Mouse (Mus musculus) hindbrain, postnatal 0 days (tissue): ENCODE measurements around the gene Ntpcr. TPM values are rescaled to one million over a fixed set of nuclear protein-coding genes. Genes with fewer than 3 reads are reported as not detected.
A peak's percentile ranks its signal among the peaks of the same experiment; 100 is the strongest.

Experiments
- ATAC-seq: fragments of 200-750 bp; cut with Nextera tagmentation; 2 replicates; pipeline ENCODE4 v1.8.0; 2017; ENCODE audit warnings: mild to moderate bottlenecking, moderate TSS enrichment, moderate library complexity
- DNase-seq: peaks from one replicate; pipeline ENCODE4 v3.0.0-alpha.2; 2015; ENCODE audit warnings: low spot score
- H3K27ac ChIP-seq: fragments of 300-500 bp; sonication (generic); 2 replicates; pipeline ENCODE4 v1.5.1; 2014; ENCODE audit warnings: mild to moderate bottlenecking
- H3K27me3 ChIP-seq: fragments of 300-500 bp; sonication (generic); 2 replicates; pipeline ENCODE4 v1.6.1; 2014; ENCODE audit warnings: low read length, mixed read lengths; ENCODE audit not compliant: insufficient read depth
- H3K36me3 ChIP-seq: fragments of 300-500 bp; sonication (generic); 2 replicates; pipeline ENCODE4 v1.6.1; 2014; ENCODE audit warnings: low read length, mixed read lengths; ENCODE audit not compliant: insufficient read depth
- H3K4me1 ChIP-seq: fragments of 300-500 bp; sonication (generic); 2 replicates; pipeline ENCODE4 v1.6.1; 2014; ENCODE audit warnings: antibody characterized with exemption, low read length, mixed read lengths; ENCODE audit not compliant: insufficient read depth
- H3K4me2 ChIP-seq: fragments of 300-500 bp; sonication (generic); 2 replicates; pipeline ENCODE4 v1.6.1; 2014; ENCODE audit warnings: low read depth, mild to moderate bottlenecking, low read length, moderate library complexity, mixed read lengths
- H3K4me3 ChIP-seq: fragments of 300-500 bp; sonication (generic); 2 replicates; pipeline ENCODE4 v1.5.1; 2014; ENCODE audit warnings: low read length
- H3K9ac ChIP-seq: fragments of 300-500 bp; sonication (generic); replicated peaks from 2 replicates; pipeline ENCODE4 v1.6.1; 2014; ENCODE audit warnings: mild to moderate bottlenecking, low read length, moderate library complexity, mixed read lengths
- H3K9me3 ChIP-seq: fragments of 300-500 bp; sonication (generic); 2 replicates; pipeline ENCODE4 v1.6.1; 2016; ENCODE audit warnings: low read length, mixed read lengths
- CTCF ChIP-seq: IDR thresholded peaks from 2 replicates; pipeline ENCODE4 v1.5.1; 2016; ENCODE audit warnings: antibody characterized with exemption, control low read depth, low read depth
- WGBS: fragments of 180-500 bp; shearing (Covaris S2); extraction: QIAGEN DNeasy Blood & Tissue Kit; methylation state at CpG from one replicate; pipeline ENCODE4 v1.1.7; 2014; 5-methylcytosine and 5-hydroxymethylcytosine counted together
- polyA plus RNA-seq: library from polyadenylated mRNA; unstranded; fragments of >200 nt; fragmentation: Nextera tagmentation; extraction: Ambion mirVana; gene quantifications from 2 replicates; pipeline ENCODE4 v1.2.1, GENCODE M21; 2015
- total RNA-seq: library from RNA; depleted of rRNA; stranded (reverse); fragments of >200 nt; gene quantifications from 2 replicates; pipeline ENCODE4 v1.2.3, GENCODE M21; 2014

Gene Ntpcr
- total and polyA plus RNA-seq, 2 experiments from 2014 or later, result 35.2 to 37.1 TPM

DNA sequence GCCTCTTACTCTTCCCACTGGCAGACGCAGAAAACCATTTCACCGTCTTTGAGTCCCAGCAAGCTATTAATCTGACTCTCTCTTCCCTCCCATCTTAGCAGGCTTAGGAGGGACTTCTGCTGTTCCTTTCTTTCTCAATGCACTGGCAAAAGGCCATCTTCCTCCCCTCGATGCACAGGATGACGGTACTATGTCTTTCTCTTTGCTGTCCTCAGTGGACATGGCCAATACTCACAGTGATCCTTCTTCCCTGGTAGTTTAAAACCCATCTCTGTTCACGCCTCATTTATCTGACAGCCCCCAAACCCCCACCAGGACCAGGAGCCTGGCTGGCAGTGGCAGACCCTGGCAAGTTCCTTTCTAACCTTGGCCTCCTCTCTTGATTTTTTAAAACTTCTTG lies 37.3 kb upstream of the Ntpcr start:
- no peak overlapping the region for H3K4me2 ChIP-seq
- no peaks in the 10 kb centered on the region for H3K9me3 ChIP-seq
- no peak for TF ChIP-seq CTCF
- H3K27ac ChIP-seq, result no peak overlapping the region
- no peak overlapping the region for H3K9ac ChIP-seq
- peak; percentile 72 for DNase-seq
- ATAC-seq, result no peak
- H3K4me1 ChIP-seq, result peaks cover 6% of the 10 kb centered on the region
- no peaks in the 10 kb centered on the region for H3K36me3 ChIP-seq
- no peaks in the 10 kb centered on the region for H3K27me3 ChIP-seq
- 42% methylated on average over 5 of the region's 5 CpGs for WGBS
- H3K4me3 ChIP-seq, result no peak overlapping the region

DNA sequence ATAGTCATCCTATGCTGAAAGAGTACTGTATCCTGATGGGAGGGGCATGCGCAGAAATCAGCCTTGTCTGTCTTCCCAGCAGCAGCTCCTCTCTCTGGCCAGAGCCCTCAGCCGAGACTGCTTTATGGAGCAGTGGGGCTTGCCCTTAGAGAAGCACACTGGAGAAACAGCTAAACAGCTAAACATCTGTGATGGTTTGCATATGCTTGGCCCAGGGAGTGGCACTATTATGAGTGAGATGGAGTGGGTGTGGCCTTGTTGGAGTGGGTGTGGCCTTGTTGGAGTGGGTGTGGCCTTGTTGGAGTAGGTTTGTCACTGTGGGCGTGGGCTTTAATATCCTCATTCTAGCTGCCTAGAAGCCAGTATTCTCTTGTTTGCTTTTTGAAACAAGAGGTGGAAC lies 36.6 kb upstream of the Ntpcr start:
- Histone ChIP-seq H3K4me2 (no peak overlapping the region), H3K27ac (no peak overlapping the region), H3K9me3 (no peaks in the 10 kb centered on the region), H3K4me1 (peaks cover 6% of the 10 kb centered on the region), H3K4me3 (no peak overlapping the region), H3K9ac (no peak overlapping the region), H3K36me3 (no peaks in the 10 kb centered on the region), H3K27me3 (no peaks in the 10 kb centered on the region)
- 73% methylated on average over 3 of the region's 3 CpGs for WGBS
- TF ChIP-seq CTCF, result no peak
- no peak for DNase-seq
- no peak for ATAC-seq

DNA sequence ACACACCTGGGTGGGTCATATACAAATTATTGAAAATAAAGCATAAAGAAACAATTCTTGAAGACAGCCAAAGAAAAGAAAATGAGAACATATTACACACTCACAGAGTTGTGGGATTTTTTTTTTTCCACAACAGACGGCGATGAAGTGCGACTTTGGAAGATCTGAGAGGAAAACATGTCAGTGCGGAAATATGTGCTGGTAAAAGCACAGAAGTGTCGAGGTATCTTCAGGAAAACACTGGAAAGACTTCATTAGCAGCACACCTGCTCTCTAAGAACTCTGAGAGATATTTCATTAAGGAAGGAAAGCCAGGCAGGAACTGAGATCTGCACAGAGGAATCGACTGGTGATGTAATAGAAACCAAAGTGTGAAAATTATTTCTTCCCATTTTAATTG lies 33.8 kb upstream of the Ntpcr start:
- Histone ChIP-seq H3K27me3 (no peaks in the 10 kb centered on the region), H3K27ac (no peak overlapping the region), H3K4me3 (no peak overlapping the region), H3K9me3 (0 out of 2 replicates have a peak, but pooled peaks cover 3% of the 10 kb centered on the region), H3K36me3 (no peaks in the 10 kb centered on the region), H3K9ac (no peak overlapping the region), H3K4me1 (peaks cover under 1% of the 10 kb centered on the region; the same call in 1 of the 2 replicates), H3K4me2 (no peak overlapping the region)
- no peak for TF ChIP-seq CTCF
- whole genome bisulfite sequencing, result 82% methylated on average over 6 of the region's 6 CpGs
- no peak for ATAC-seq
- DNase-seq, result no peak

DNA sequence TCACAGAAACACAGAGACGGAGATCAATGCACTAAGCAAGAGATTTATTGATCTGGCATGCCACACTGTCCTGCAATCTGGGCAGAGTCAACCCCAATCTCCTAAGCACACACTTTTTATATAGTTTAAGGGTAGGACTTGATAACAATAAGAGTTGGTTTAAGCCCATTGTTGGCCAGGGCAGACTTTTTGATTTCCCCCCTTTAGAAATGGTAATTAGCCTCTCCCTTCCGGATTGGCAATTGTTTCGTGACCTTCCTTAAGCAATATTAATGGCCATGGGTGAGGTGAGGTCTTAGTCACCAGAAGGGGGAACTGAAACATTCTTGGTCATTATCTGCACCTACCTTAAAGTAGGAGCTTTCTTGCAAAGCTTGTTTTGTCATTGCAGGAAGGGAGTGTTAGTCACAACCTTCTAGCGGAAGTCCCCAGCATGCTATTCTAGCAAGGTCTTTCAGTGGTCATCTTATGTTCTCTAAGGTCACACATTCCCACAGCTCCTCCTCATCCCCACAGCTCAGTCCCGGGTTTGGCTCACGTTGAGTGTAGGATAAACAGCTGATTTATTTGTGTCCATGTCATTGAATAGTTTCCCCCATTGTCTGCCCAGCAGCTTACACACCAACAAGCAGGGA lies 30.3 kb upstream of the Ntpcr start:
- no peak overlapping the region for H3K27ac ChIP-seq
- H3K4me3 ChIP-seq, result no peak overlapping the region
- no peak for DNase-seq
- H3K9me3 ChIP-seq, result 0 out of 2 replicates have a peak, but pooled peaks cover 3% of the 10 kb centered on the region
- no peak overlapping the region for H3K4me2 ChIP-seq
- ATAC-seq, result no peak
- TF ChIP-seq CTCF, result no peak
- no peaks in the 10 kb centered on the region for H3K36me3 ChIP-seq
- no peaks in the 10 kb centered on the region for H3K4me1 ChIP-seq
- WGBS, result 56% methylated on average over 6 of the region's 6 CpGs
- H3K9ac ChIP-seq, result no peak overlapping the region
- H3K27me3 ChIP-seq, result no peaks in the 10 kb centered on the region

DNA sequence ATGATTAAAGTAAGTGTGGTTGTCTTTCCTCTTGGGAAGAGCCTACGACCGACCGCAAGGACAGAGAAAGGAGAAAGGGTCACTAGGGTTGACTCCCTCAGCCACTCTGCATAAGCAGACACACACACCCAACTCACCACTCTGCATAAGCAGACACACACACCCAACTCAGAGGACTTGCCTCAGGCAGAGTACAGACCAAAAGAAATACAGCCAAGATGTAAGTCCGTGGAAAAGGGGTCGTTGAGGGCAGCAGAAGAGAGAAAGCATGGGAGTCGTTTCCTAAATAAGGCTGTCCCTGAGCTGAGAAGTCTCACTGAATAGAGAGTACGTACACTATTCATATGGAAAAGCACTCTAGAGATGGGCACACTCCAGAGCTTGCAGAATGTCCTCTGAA lies 29.4 kb upstream of the Ntpcr start:
- Histone ChIP-seq H3K27me3 (no peaks in the 10 kb centered on the region), H3K36me3 (no peaks in the 10 kb centered on the region), H3K27ac (no peak overlapping the region), H3K4me2 (no peak overlapping the region), H3K4me1 (no peaks in the 10 kb centered on the region), H3K9ac (no peak overlapping the region), H3K9me3 (0 out of 2 replicates have a peak, but pooled peaks cover 3% of the 10 kb centered on the region), H3K4me3 (no peak overlapping the region)
- TF ChIP-seq CTCF, result no peak
- ATAC-seq (no peak), DNase-seq (no peak)
- 75% methylated on average over 7 of the region's 7 CpGs for WGBS

DNA sequence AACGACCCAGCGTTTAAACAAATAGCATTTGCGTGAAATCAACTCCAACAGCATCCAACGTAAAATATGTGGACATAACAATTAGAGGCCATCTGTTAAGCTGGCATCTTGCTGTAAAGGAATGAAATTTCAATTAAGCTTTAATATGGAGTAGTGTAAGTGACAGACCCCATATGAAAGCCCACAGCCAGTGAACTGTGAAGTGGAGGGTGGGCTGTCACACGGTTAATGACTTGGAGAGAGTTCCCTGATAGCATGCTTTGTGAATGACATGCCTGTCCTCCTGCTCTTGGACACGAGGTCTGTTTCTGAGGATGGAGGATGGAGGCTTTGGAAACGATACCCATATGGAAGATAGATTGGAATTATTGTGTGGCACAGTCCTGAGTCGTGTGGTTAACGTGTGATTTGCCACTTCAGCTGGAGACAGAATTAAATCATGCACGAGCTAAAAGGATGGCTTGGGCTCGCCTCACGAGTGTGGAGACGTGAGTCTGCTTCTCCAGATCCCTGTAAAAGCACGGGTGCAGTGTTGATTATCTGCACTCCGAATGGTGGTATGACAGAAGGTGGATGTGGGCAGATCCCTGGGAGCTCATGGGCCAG lies 26.8 kb upstream of the Ntpcr start:
- Histone ChIP-seq H3K4me2 (no peak overlapping the region), H3K9ac (no peak overlapping the region), H3K4me1 (no peaks in the 10 kb centered on the region), H3K27me3 (no peaks in the 10 kb centered on the region), H3K27ac (no peak overlapping the region), H3K9me3 (0 out of 2 replicates have a peak, but pooled peaks cover 3% of the 10 kb centered on the region), H3K4me3 (no peak overlapping the region), H3K36me3 (no peaks in the 10 kb centered on the region)
- ATAC-seq (0 out of 2 replicates have a peak, but pooled peaks have one; percentile 45), DNase-seq (peak; percentile 41)
- WGBS, result 34% methylated on average over 15 of the region's 15 CpGs
- no peak for TF ChIP-seq CTCF

DNA sequence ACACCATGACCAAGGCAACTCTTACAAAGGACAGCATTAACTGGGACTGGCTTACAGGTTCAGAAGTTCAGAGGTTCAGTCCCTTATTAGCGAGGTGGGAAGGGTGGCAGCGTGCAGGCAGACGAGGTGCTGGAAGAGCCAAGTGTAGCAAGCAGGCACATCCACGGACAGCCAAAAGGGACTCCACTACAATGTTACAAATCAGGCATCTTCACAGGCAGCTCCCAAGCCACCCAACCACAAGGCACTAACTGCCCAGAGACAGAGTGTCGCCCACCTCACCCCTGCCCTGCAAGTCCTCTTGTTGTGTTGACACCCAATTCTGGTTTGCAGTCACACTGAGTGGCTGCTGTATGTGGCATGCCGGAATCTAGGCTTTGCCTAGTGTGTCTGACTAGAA lies 25.3 kb upstream of the Ntpcr start:
- Histone ChIP-seq H3K36me3 (no peaks in the 10 kb centered on the region), H3K9ac (no peak overlapping the region), H3K9me3 (no peaks in the 10 kb centered on the region), H3K27ac (no peak overlapping the region), H3K4me2 (no peak overlapping the region), H3K27me3 (no peaks in the 10 kb centered on the region), H3K4me1 (no peaks in the 10 kb centered on the region), H3K4me3 (no peak overlapping the region)
- TF ChIP-seq CTCF, result no peak
- ATAC-seq (no peak), DNase-seq (no peak)
- 96% methylated on average over 6 of the region's 6 CpGs for WGBS
